Mouse (Mus musculus): ENCODE measurements around the gene Pabpc6.

Pabpc6 gene

GRCm38 (mm10) chr17:9669283-9669905 lies at the start of gene Pabpc6:
TSS of gene Pabpc6 (minus strand) at chr17:9669717.
- no peak for DNase-seq

DNA sequence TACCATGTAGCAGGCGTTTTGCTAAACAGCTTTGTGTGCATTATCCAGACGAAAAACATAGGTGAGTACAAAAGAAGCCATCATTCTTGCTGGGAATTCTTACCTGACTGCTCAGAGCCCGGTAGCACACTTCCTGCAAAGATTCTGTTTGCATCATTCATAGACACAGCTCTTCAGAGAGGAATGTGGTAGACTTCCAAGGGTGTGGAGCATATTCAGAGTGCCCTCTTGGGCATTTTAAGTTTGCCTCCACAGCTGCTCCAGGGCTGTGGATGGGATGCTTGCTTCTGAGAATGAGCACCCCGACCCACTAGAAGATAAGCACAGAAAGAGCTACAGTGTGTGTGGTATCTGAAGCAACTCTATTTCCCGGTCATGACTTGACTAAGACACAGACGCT lies 41.4 kb upstream of the Pabpc6 start:
- no peak for DNase-seq

DNA sequence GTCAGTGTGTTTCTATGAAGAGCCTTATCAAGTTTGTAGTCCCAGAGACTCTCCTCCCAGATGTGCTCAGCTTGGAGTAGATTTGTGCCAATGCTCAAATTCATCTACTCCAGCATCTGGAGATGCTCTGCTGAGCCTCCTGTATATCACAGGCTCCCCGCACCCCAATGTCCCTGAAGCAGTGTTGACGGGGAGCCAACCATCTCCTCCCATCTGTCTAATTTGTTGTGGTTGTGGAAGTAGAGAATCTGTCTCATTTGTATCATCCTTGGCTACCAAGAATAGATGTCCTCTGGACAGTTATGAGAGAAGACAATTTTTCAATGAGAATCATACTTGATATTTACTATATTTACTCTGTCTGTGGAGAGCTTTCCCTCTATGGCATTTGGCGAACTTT lies 39.4 kb upstream of the Pabpc6 start:
- no peak for DNase-seq

DNA sequence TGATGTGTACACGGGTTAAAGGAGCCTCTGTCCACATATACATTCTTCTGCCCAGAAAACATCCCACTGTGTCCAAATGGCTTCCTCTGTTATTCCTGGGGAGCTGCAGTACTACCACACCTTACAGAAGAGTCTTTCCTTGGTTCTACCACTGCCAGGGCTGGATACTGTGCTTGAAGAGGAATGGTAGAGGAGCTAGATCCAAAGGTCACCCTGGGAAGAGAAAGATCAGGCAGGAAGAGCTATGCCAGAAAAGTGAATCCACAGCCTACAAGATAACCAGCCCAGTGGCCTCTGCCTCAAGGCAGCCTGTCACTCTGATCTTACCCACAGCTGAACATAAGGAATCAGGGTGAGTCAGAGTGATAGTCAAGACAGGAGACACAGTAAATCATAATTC lies 37.8 kb upstream of the Pabpc6 start:
- DNase-seq, result no peak

- DNase-seq, result no peak
Observed at GRCm38 (mm10) chr17:9697763-9698162, 28.2 kb upstream of the Pabpc6 start.

- no peak for DNase-seq
Observed at GRCm38 (mm10) chr17:9691251-9691650, 21.7 kb upstream of the Pabpc6 start.

- DNase-seq, result no peak
Observed at GRCm38 (mm10) chr17:9683539-9684155, 14.1 kb upstream of the Pabpc6 start.

DNA sequence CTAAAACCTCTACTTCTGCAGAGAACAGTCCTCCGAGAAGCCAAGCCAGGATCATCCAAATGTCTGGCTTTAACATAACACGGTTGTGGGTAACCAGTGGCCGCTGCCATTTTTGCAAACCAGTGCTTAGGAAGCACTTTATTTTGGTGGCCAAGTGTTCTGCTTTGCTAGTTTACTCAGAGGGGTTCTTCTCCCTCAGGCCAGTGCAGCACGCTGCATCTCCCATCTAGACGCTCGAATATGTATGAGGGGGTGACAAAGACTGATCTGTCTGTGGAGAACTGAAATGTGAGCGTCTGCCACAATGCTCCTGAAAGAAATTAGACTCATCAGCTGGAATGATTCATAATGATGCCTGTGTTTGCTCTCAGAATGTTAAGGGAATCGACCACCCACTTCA lies 11.2 kb upstream of the Pabpc6 start:
- no peak for DNase-seq

DNA sequence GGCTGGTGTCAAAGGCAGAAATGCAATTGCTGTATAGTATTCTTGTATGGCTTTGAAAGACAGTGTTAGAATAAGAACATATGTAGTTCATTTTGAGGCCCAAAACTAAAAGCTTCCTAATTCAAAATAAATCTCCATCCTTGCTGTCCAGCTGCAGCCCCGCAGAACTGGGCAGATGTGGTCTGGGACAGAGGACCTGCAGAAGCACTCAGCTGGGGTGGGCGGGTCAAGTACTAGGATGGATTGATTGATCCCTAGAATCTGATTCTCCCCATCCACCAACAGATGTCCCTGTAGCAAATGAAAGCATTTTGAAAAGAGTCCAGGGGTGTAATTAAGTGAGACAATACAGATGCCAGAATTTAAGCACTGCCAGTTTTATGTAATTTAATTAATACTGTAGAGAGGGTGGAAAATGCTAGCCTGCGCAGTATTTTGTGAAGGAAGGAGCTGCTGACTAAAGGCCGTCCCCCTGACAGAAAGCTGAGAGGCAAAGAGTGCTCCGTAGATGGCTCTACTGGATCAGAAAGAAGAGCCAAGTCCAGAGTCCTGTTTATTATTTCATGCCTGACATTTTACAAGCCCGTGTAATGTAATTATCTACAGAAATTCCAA lies 5.8 kb upstream of the Pabpc6 start:
- DNase-seq, result no peak

- no peak for DNase-seq
Observed at GRCm38 (mm10) chr17:9667955-9668354, 1.6 kb downstream of the Pabpc6 start.

DNA sequence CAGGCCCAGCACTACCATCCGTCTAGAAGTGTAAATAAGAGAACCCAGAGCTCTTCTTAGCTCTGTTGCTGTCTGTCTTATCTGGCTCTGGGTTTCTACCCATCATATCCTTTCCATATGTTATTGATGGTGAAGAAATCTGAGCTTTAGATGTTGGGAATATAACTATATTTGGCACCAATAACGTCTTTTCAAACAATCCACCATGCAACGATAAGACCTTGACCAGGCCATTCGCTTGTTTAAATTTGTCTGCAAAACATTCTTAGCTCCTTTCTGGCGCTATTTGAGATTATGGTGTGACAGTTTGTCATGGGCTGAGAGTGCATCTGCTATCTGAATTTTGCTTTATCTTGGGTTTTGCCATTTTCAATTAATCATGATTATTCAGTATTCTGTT lies 10.9 kb downstream of the Pabpc6 start:
- no peak for DNase-seq

GRCm38 (mm10) chr17:9654155-9654554 lies 15.4 kb downstream of the Pabpc6 start:
- DNase-seq, result no peak

- DNase-seq, result no peak
Observed at GRCm38 (mm10) chr17:9647644-9648043, 21.9 kb downstream of the Pabpc6 start.

DNA sequence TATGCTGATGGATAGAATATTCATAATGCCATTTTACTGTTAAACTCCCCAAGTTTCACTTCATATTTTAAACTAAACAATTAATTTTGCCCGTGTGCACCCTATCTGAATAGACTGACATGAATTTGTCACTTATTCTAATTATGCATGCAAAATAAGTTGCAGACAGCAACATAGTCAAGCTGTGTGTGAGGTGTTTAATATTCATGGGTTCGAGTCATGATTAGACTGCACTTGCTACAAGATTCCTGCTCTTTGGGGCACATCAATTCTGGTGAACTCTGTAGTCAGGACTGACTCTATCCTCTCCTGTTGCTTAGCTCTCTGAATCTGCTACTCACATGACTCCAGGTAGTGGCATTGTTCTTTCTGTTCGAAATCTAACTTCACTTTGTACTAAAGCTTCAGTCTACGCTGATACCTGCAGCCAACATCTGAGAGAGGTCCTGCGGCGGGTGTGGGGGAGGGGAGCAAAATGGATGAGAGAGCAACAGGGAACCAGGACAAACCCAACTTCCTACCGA lies 25.8 kb downstream of the Pabpc6 start:
- no peak for DNase-seq

- no peak for DNase-seq
Observed at GRCm38 (mm10) chr17:9637011-9637410, 32.5 kb downstream of the Pabpc6 start.

- DNase-seq, result peak; percentile 7
Observed at GRCm38 (mm10) chr17:9632579-9633252, 36.8 kb downstream of the Pabpc6 start.

DNA sequence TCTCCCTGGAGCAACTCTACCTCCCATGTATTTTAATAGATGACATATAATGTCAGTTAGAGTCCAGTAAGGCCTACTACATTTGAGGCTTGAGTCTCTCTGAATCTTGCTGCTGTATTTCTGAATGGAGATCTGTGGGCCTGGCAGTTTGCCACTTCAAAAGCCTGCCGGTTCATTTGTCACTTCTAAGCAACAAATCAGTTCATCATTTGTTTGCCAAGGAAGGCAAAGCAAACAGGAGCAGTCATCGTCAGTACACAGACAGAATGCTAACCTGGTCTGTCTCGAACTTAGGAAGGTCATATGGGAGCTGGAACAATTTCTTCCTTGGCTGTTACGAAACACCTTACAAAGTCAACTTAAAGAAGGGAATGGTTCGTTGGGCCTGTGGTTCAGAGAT lies 37.4 kb downstream of the Pabpc6 start:
- DNase-seq, result peak; percentile 18

DNA sequence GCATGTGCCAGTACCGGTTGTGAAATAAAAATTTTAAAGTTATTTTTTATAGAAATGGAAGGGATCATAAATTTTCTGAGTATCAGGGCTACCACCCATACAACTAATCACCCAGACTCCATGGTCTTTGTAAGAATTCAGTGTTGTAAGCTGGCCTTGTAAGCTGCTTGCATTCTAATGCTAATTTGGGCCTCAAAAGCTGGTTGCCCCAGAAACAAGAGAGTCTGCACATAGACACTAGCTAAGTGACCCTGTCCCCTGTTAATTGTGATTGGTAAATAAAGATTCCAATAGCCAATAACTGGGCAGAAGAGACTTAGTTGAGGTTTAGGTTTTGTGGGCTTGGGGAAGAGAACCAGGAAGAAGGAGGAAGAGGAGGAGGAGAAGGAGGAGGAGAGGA lies 38.4 kb downstream of the Pabpc6 start:
- no peak for DNase-seq

DNA sequence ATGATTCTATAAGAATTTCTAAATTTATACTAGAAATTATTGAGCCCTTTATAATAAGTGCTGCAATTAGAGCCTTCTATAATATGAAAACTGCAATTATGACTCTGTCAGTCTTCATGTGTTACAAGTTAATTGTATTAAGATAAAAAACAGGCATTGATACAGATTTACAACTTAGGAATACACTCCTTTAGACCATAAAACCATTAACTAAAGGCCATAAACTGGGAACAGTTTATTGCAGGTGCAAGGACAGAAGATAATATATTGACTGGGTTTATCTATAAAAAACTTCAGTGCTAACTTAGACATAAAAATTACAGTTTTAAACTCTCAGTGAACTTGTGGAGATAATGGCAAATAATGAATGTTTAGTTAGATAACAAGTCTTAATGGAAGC lies 42.5 kb downstream of the Pabpc6 start:
- no peak for DNase-seq

Measured in cerebellum, adult 9-10 months (tissue).